Mouse (Mus musculus): ENCODE results near the gene Irak2. TPM values are rescaled to one million over a fixed set of nuclear protein-coding genes. Genes with fewer than 3 reads are reported as not detected.

The Irak2 gene
- 40.7 and 50.7 TPM in 2 replicates for polyA plus RNA-seq (2012; rRNA removed; ENCODE audit: low replicate concordance)

GRCm38 (mm10) chr6:113638302-113639040 lies at the start of gene Irak2:
Gene Irak2 (plus strand): TSS chr6:113638467.

GRCm38 (mm10) chr6:113600543-113601139 lies 37.6 kb upstream of the Irak2 start, which contains the start of gene Fancd2os:
Gene Fancd2os (minus strand): TSS chr6:113600715.

GRCm38 (mm10) chr6:113604432-113605223 lies 33.6 kb upstream of the Irak2 start, which contains the start of gene Brk1:
Gene Brk1 (plus strand): TSS chr6:113604772.

GRCm38 (mm10) chr6:113623941-113624751 lies 14.1 kb upstream of the Irak2 start, which contains the start of gene Vhl:
Gene Vhl (plus strand): TSS chr6:113623959.

GRCm38 (mm10) chr6:113696582-113697221 lies 58.4 kb downstream of the Irak2 start, which contains the start of gene Tatdn2:
Gene Tatdn2 (plus strand): TSS chr6:113697050.

GRCm38 (mm10) chr6:113719878-113720277 lies 81.6 kb downstream of the Irak2 start, which contains the start of gene Ghrl:
Gene Ghrl (minus strand): TSS chr6:113719880.

GRCm38 (mm10) chr6:113740236-113741217 lies 102.3 kb downstream of the Irak2 start, which contains the start of gene Sec13:
Gene Sec13 (minus strand): TSS chr6:113740743.

Other genes with a start within 250 kb of the Irak2 start
- gene Ttll3, start 249.2 kb upstream of the Irak2 start, polyA plus RNA-seq (2012; rRNA removed; ENCODE audit: low replicate concordance), result 11.4 and 13.8 TPM in 2 replicates
- gene Rpusd3, start 219.1 kb upstream of the Irak2 start, polyA plus RNA-seq (2012; rRNA removed; ENCODE audit: low replicate concordance), result 86.7 and 143 TPM in 2 replicates
- 1,508 and 1,611 TPM in 2 replicates for gene Cidec, start 202.7 kb upstream of the Irak2 start, polyA plus RNA-seq (2012; rRNA removed; ENCODE audit: low replicate concordance)
- 48.4 and 107 TPM in 2 replicates for gene Jagn1, start 195.9 kb upstream of the Irak2 start, polyA plus RNA-seq (2012; rRNA removed; ENCODE audit: low replicate concordance)
- 25.9 and 44.8 TPM in 2 replicates for gene Il17re, start 180.0 kb upstream of the Irak2 start, polyA plus RNA-seq (2012; rRNA removed; ENCODE audit: low replicate concordance)
- 59.1 and 98.0 TPM in 2 replicates for gene Il17rc, start 167.0 kb upstream of the Irak2 start, polyA plus RNA-seq (2012; rRNA removed; ENCODE audit: low replicate concordance)
- 32.7 and 35.8 TPM in 2 replicates for gene Creld1, start 155.2 kb upstream of the Irak2 start, polyA plus RNA-seq (2012; rRNA removed; ENCODE audit: low replicate concordance)
- gene Prrt3, start 136.5 kb upstream of the Irak2 start, polyA plus RNA-seq (2012; rRNA removed; ENCODE audit: low replicate concordance), result 0.03 and 0.12 TPM in 2 replicates
- 40.1 and 68.3 TPM in 2 replicates for gene Emc3, start 106.8 kb upstream of the Irak2 start, polyA plus RNA-seq (2012; rRNA removed; ENCODE audit: low replicate concordance)
- gene Fancd2, start 106.8 kb upstream of the Irak2 start, polyA plus RNA-seq (2012; rRNA removed; ENCODE audit: low replicate concordance), result 0.67 and 1.8 TPM in 2 replicates
- gene Fancd2os, start 37.8 kb upstream of the Irak2 start, polyA plus RNA-seq (2012; rRNA removed; ENCODE audit: low replicate concordance), result not detected in 2 replicates
- gene Brk1, start 33.7 kb upstream of the Irak2 start, polyA plus RNA-seq (2012; rRNA removed; ENCODE audit: low replicate concordance), result 130 and 284 TPM in 2 replicates
- 19.2 and 29.8 TPM in 2 replicates for gene Vhl, start 14.5 kb upstream of the Irak2 start, polyA plus RNA-seq (2012; rRNA removed; ENCODE audit: low replicate concordance)
- gene Tatdn2, start 58.6 kb downstream of the Irak2 start, polyA plus RNA-seq (2012; rRNA removed; ENCODE audit: low replicate concordance), result 27.4 and 28.4 TPM in 2 replicates
- 0.31 and 0.65 TPM in 2 replicates for gene Ghrl, start 81.4 kb downstream of the Irak2 start, polyA plus RNA-seq (2012; rRNA removed; ENCODE audit: low replicate concordance)
- gene Sec13, start 102.3 kb downstream of the Irak2 start, polyA plus RNA-seq (2012; rRNA removed; ENCODE audit: low replicate concordance), result 85.8 and 121 TPM in 2 replicates

Measured in mammary gland, adult 2 months (tissue).